Mouse (Mus musculus) gastrocnemius, postnatal 4 days (tissue): Measurements from ENCODE around the gene Arhgap27. TPM values are rescaled to one million over a fixed set of nuclear protein-coding genes. Genes with fewer than 3 reads are reported as not detected.

Experiments
- DNase-seq, 2 experiments: peaks; one replicate each; pipeline ENCODE4 v3.0.0; 2021 to 2022; ENCODE audit warnings: low spot score in 2 of 2, mixed read lengths in 2 of 2
- total RNA-seq, 2 experiments: library from RNA; stranded (reverse); gene quantifications; 2 replicates each; pipeline ENCODE4 v1.2.3; 2021

The Arhgap27 gene
- total RNA-seq, 2 experiments from 2014 or later: 11.7 to 12.2 TPM

DNA sequence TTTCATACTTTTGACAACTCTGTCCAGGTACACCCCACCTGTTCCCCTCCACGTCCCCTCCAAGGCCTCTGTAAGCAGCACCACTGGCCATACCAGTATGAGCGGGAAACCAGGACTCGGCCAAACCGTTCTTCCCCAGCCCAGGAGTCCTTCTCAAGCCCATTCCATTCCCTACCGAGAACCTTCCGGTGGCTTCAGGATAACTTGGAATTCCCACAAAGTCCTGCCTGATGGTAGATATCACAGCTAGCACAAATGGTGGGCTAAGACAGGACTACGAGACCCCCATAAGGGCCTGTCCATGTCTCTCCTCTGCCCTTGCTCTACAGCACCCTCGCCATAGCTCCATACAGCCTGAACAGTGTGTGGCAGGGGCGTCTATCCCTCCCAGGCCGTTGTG lies 5.8 kb downstream of the Arhgap27 start:
- no peak for DNase-seq

- DNase-seq: no peak
Measured at GRCm38 (mm10) chr11:103356938-103357670, 6.4 kb downstream of the Arhgap27 start.

- DNase-seq: no peak
Measured at GRCm38 (mm10) chr11:103356032-103356571, 7.4 kb downstream of the Arhgap27 start.

DNA sequence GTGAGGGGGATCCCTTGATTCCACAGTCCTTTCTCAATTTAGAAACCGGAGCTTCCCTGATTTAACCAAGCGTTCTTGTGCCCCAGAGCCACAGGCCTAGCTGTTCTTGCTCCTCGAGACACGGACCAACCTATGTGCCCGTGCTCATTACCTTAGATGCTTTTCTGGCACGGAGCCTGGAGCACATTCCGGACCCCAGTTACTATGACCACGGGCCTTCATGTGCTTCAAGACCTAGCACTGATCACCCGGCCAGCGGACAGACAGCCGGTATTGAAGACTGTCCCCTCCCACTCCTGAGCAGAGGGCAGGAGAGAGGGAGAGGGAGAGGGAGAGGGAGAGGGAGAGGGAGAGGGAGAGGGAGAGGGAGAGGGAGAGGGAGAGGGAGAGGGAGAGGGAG lies 8.2 kb downstream of the Arhgap27 start:
- no peak for DNase-seq

DNA sequence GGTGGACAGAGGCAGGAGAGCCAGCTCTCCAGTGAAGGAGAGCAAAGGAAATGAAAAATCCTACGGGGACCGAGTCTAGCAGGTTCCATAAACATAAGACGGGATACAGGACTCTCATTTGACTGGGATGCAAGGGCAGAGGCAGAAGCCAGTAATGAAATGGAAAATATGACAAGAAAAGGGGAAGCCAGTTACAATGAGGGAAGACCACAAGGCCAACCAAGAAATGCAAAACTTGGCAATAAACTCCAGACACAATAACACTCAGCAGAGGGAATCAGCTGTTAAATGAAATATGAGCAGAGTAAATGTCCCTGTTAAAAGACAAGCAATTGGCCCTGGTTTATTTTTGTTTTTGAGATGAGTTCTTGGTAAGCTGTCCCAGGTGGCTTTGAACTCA lies 9.5 kb downstream of the Arhgap27 start:
- DNase-seq: no peak

DNA sequence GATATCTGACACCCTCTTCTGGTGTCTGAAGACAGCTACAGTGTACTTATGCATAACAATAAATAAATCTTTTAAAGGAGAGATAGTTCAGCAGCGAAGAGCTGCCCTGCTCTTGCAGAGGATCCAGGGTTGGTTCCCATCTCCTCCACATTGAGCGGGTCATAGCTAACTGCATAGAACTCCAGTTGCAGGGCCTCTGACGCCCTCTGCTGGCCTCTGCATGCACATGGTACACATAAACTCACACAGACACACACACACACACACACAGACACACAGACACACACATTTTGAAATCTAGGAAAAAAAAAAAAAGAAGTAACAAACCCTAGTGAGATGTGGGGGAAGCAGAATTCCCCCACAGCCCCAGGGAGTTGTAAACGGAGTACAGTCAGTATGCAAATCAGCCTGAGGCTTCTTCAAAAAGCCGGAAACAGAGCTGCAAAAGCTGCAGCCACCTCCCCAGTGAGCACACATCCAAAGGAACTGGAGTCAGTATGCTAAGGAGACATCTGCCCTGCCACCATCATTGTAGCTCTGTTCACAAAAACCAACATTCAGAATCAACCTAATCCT lies 11.2 kb downstream of the Arhgap27 start:
- DNase-seq: no peak

DNA sequence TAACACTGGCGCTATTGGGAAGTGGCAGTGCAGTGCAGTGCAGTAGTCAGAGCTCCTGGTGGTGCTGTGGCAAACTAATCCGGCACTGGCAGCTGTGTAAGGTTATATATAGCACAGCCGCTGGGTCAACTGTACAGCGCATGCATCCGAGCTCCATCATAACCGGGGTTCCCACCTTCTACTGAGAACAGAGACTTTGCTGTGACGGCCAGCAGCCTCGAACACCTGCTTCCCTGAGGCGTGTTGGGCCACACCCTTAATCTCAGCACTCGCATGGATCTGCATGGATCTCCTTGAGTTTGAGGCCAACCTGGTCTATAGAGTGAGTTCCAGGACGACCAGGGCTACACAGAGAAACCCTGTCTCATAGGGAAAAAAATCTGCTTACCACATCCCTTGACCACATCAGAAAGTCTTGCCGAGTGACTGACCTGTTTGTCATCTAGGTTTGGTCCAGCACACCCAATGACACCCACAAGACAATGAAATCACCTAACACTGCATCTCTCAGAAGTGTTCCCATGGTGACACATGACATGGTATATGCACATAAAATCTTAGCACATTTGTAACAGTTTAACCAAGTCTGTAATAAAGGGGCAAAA lies 12.7 kb downstream of the Arhgap27 start:
- no peak for DNase-seq

DNA sequence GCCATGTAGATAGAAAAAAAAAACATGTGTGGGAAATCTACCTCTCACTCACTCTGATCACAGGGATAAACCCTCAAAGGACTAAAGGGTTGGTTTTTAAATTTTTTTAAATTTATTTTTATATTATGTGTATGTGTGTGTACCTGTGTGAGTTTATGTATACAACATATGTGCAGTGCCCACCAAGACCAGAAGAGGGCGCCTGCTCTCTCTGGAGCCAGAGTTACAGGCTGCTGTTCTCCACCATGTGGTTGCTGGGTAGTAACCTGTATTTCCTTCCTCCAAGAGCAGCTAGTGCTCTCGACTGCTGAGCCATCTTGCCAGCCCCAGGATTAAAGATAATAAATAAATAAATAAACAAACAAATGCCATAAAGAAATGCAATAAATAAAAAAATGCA lies 13.8 kb downstream of the Arhgap27 start:
- DNase-seq: no peak

DNA sequence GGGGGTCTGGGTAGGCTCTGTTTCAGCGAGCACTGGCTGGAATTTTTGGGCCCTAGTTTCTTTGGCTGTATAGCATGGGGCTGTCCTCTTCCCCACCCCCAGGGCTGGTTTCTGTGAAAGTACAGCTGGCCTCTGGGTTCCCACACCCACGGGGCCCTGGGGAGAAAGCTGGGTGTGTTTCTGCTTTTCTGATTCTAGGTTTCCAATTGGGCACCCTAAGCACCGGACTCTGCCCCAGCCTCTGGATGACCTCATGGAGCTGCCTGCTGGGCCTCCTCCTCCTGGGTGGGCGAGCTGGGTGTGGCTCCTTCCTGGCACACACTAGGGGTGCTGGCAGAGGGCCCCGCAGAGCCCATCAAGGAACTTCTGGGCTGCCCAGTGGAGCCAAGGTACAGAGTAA lies 16.8 kb downstream of the Arhgap27 start:
- DNase-seq: peak in 1 of 2 experiments; percentile 52

DNA sequence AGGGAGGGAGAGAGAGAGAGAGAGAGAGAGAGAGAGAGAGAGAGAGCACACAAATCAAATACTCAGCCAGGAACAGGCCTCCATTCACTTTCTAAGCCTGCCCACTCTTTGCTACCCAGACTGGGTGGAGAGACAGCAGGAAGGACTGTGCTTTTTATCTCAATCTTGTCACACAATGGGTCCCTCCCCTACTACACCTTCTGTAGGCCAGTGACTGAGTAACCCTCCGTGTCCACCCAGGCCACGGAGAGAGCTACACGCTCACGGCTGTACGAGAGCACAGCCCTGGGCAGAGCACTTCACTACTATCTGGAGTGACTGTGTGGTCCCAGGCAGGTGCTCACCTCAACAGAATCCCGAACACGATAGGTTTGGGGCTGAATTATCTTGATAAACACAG lies 17.3 kb downstream of the Arhgap27 start:
- no peak for DNase-seq

DNA sequence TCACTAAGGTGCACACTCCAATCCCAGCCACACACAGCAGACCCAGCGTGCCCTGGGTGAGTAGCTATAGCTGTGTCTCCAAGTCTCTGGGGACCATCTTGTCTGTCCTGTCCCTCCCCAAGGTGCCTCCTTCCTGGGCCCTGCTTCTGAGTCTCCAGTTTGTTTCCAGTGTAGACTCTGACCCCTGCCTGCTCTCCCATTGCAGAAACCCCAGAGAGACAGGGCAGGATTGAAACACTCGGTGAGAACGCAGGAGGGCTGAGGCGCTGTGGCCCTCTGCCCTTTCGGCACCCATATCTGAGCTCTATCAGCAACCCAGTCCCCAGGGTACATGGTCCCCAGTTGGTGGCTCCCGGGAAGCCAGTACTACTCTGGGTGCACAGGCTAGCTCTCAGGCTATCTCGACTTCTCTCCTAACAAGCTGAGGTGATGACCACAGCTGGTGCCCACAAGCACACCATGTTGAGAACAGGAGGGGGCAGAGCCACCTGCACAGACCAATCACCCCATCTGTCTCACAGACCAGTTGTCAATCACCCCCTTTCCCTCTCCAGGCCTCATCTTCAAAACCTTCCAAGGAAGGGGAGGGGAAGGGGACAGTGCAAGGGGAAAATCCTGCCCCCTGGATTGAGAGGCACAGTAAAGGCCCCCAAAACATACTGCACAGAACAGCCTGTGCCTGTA lies 17.9 kb downstream of the Arhgap27 start:
- DNase-seq: no peak

DNA sequence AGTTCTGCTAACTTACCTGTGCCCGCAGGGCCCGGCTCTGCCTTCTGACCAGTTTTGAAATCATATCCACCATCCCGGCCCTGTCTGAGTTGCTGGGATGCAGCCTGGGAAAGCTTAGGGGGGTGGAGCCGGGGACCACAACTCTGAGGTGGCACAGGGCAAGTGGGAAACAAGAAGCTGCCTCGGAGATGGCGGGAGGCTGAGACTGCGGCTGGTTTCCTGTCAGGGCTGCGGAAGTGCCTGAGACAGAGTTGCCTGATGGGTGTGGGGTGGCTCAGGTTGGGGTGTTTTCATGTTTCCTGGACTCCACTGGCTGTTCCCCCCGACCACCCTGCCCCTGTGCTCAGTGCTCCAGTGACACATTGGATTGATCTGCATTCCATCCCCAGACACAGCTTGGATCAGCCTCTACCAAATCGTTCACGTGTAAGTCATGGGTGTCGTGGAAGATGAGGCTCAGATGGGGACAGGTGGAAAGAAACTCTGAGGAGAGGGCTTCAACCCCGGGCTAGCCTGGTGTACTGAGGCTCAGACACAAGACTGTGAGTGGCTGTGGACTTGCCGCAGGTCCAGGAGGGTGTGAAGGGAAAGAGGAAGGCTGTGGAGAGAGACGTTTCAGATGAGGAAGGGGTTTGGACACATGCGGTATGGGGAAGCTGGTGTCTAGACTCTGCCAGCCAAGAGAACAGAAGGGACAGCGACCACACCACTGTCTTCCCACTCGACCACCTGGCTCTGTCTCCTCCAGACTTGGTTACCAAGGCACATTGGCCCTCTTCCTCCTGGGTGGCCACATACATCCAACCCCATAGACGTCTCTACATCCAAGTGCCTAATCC lies 18.8 kb downstream of the Arhgap27 start:
- no peak for DNase-seq

DNA sequence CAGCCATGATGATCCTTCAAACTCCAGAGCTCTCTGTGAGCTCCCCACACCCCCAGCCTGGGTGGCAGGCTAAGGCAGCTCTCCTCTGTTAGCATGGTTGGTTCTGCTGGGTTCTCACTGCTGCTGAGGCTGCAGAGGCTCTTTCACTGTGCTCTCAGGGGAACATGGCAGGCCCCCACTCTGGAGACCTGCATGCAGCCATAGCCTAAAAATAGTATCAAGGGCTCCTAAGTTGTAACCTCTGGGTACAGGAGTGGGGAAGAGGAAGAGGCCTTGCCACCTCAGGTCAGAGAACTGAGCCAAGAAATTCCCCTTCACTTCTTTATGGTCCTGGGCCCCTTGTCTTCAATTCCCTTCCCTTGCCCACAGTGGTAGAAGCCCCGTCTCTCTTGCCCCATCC lies 19.6 kb downstream of the Arhgap27 start:
- DNase-seq: no peak

DNA sequence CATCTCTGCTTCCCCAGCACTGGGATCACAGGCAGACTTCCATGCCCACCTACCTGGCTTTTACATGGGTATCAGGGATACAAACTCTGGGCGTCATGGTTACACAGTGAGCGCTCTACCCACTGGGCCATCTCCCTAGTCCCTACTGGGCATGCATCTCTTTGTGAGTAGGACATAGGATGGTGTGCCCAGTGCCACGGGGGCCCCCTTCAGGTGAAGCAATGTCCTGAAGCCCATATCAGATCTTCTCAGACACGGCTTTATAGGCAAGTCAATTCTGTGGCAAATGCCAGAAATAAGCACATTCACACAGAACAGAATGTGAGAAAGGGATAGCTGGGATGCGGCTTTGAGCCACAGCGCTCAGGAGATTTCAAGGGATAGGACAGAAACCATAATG lies 20.4 kb downstream of the Arhgap27 start:
- no peak for DNase-seq

DNA sequence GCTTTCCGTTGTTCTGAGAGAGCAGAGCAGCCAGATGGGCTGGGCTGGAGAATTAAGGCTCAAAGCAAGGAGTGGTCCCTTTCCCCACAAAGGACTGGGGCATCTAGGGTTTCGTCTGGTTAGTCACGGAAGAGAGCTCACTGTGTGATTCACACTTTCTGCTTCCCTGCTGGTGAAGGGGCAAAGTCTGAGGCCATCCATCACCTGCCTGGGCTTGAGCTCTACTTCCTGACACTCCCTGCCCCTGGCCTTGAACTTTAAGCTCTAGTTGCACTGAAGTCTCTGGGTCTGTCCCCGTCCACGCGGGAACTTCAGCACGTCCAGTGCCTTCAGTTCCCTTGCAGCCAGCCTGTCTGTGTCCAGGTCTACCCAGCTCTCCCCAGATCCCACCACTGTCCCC lies 22.8 kb downstream of the Arhgap27 start:
- DNase-seq: no peak

DNA sequence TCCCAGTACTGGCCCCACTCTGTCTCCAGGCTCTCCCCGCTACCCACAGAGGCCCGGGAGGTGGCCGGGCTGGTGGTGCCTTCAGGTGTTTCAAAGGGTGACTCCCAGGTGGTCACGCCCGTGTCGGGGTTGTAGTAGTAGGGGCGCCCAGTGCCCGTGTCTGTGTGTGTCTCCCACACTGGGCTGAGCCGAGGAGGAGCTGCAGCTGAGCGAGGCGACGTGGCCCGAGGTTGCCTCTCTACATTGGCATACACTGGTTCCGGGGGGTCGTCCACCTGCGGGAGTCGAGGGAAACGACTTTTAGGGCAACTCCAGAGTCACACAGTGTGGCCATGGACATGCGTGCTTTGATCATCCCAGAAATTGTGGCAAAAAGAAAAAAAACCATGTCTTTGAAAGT lies 23.4 kb downstream of the Arhgap27 start:
- DNase-seq: no peak

DNA sequence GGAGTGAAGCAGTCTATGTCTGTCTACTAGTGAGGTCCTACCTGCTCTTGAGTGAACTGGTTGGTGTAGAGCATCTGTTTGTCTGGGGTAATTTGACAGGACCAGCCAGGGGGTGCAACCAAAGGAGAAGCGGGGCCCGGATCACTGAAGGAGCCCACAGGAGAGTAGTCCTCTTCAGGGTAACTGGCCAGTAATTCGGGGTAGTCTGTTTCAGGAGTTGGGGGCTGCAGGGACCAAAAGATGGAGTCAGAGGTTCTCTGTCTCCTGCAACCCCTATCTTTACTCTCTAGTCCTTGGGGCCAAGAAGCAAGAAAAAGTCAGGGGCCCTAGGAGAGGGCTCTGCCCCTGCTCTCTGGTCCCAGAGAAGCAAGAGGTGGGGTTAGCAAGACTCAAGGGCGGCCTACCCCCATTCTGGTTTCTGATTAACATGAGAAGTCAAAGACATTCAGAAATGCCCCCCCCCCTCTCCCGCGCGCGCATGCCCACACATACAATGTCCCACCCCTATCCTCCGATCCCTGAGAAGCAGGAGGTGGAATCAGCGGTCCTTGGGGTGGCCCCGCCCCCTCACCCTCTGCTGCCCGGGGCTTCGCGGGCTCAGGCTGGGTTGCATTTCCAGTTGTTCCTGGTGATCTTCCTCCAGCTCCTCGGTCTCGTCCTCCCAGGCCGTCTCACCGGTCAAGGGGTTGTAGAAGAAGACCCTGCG lies 23.9 kb downstream of the Arhgap27 start:
- DNase-seq: no peak

GRCm38 (mm10) chr11:103338671-103339070 lies 24.8 kb downstream of the Arhgap27 start:
- no peak for DNase-seq

DNA sequence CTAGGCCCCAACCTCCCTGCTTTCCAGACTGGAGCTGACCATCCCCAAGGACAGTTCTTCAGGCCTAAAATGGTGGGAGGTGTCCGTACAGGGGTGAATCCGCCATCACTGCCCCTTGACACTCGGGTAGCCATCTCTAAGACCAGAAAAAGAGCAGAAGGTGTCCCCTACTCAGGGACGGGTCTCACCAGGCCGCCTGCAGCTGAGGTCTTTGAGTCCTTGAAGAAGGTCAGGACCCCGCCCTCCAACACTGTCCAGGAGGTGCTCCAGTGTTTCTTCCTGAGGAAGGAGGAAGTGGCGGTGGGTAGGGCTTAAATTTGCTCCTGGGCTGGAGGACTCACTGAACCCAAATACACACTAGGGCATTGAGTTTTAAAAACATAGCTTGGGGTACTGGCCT lies 25.4 kb downstream of the Arhgap27 start:
- DNase-seq: no peak

DNA sequence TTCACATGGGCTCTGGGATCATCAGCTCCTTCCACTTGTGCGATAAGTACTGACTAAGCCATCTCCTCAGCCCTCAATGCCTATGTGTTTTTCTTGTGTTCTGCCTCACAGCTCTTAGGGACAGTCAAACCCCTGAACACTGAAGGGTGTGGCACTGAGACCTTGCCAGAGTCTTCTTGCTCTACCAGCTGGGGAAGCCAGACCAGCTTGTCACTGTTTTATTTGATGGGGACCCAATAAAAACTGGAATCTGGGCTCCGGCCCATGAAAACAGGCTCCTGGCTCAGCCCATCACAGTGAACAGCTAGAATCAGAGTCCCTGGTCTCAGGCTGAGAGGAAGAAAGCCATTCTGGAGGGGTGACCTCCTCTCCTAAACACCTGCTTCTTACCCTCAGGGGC lies 26.3 kb downstream of the Arhgap27 start:
- no peak for DNase-seq
